Mouse (Mus musculus) bone marrow macrophage, adult 2 months (primary cell): ENCODE results near the gene Oxct2a. TPM values are rescaled to one million over a fixed set of nuclear protein-coding genes. Genes with fewer than 3 reads are reported as not detected.
A peak's percentile ranks its signal among the peaks of the same experiment; 100 is the strongest.
"Not testable (repeated sequence)": the region's sequence is repeated elsewhere in the genome, so short reads cannot be mapped to it uniquely, and the experiment has no call there.

Experiments used
- H3K27ac ChIP-seq: 2 replicates; pipeline ENCODE4 v1.5.1; 2012; ENCODE audit warnings: low read depth, low read length; ENCODE audit not compliant: insufficient read depth
- H3K4me1 ChIP-seq: 2 replicates; pipeline ENCODE4 v1.6.1; 2012; ENCODE audit warnings: low read length; ENCODE audit not compliant: control insufficient read depth, insufficient read depth
- H3K4me3 ChIP-seq: 2 replicates; pipeline ENCODE4 v1.5.1; 2012; ENCODE audit warnings: mild to moderate bottlenecking, low read length, moderate library complexity; ENCODE audit not compliant: insufficient read depth
- CTCF ChIP-seq: IDR thresholded peaks from 2 replicates; pipeline ENCODE4 v1.5.1; 2012; ENCODE audit warnings: low read depth, mild to moderate bottlenecking, low read length, moderate library complexity
- POLR2A ChIP-seq: IDR thresholded peaks from 2 replicates; pipeline ENCODE4 v1.6.1; 2012; ENCODE audit warnings: mild to moderate bottlenecking, low read depth, low read length, borderline replicate concordance
- polyA plus RNA-seq: library from polyadenylated mRNA; stranded (reverse); fragments of >200 nt; gene quantifications from 2 replicates; pipeline ENCODE4 v1.2.4, GENCODE M21; 2012; ENCODE audit not compliant: missing spikeins, insufficient read depth, insufficient read length

Oxct2a gene
- polyA plus RNA-seq, 1 experiment: not detected

- no peaks in the 10 kb centered on the region for H3K4me1 ChIP-seq
- TF ChIP-seq POLR2A: no peak
- TF ChIP-seq CTCF: no peak
- H3K4me3 ChIP-seq: no peak overlapping the region
- H3K27ac ChIP-seq: no peak overlapping the region
Measured at GRCm38 (mm10) chr4:123295516-123296147, 27.8 kb downstream of the Oxct2a start.

GRCm38 (mm10) chr4:123295026-123295425 lies 28.4 kb downstream of the Oxct2a start:
- not testable (repeated sequence) for H3K27ac ChIP-seq, H3K4me1 ChIP-seq, H3K4me3 ChIP-seq

GRCm38 (mm10) chr4:123293661-123294443 lies 29.6 kb downstream of the Oxct2a start:
- Histone ChIP-seq H3K27ac (no peak overlapping the region), H3K4me1 (no peaks in the 10 kb centered on the region), H3K4me3 (no peak overlapping the region)
- TF ChIP-seq CTCF (no peak), POLR2A (no peak)

- TF ChIP-seq POLR2A (no peak), CTCF (no peak)
- Histone ChIP-seq H3K27ac (no peak overlapping the region), H3K4me1 (no peaks in the 10 kb centered on the region), H3K4me3 (no peak overlapping the region)
Measured at GRCm38 (mm10) chr4:123292989-123293388, 30.4 kb downstream of the Oxct2a start.

- Histone ChIP-seq H3K4me1 (no peaks in the 10 kb centered on the region), H3K4me3 (no peak overlapping the region), H3K27ac (no peak overlapping the region)
- TF ChIP-seq CTCF (no peak), POLR2A (no peak)
Measured at GRCm38 (mm10) chr4:123292390-123292789, 31.0 kb downstream of the Oxct2a start.

- H3K4me1 ChIP-seq: peaks cover 12% of the 10 kb centered on the region
- no peak overlapping the region for H3K4me3 ChIP-seq
- TF ChIP-seq POLR2A (no peak), CTCF (no peak)
- no peak overlapping the region for H3K27ac ChIP-seq
Measured at GRCm38 (mm10) chr4:123289038-123289437, 34.4 kb downstream of the Oxct2a start.

GRCm38 (mm10) chr4:123286790-123287189 lies 36.6 kb downstream of the Oxct2a start:
- H3K27ac ChIP-seq: no peak overlapping the region
- no peak overlapping the region for H3K4me3 ChIP-seq
- no peak for TF ChIP-seq POLR2A
- TF ChIP-seq CTCF: no peak
- peaks cover 12% of the 10 kb centered on the region for H3K4me1 ChIP-seq

GRCm38 (mm10) chr4:123284731-123285624 lies 38.5 kb downstream of the Oxct2a start:
- Histone ChIP-seq H3K27ac (no peak overlapping the region), H3K4me1 (peaks cover 12% of the 10 kb centered on the region), H3K4me3 (peak overlapping the region; percentile 98)
- TF ChIP-seq CTCF: no peak
- TF ChIP-seq POLR2A: no peak

GRCm38 (mm10) chr4:123283675-123284064 lies 39.8 kb downstream of the Oxct2a start:
- peaks cover 12% of the 10 kb centered on the region for H3K4me1 ChIP-seq
- not testable (repeated sequence) for H3K27ac ChIP-seq
- H3K4me3 ChIP-seq: peak overlapping the region; percentile 98

GRCm38 (mm10) chr4:123282915-123283674 lies 40.3 kb downstream of the Oxct2a start:
- Histone ChIP-seq H3K4me1 (peaks cover 12% of the 10 kb centered on the region), H3K27ac (peak overlapping the region; percentile 79), H3K4me3 (peak overlapping the region; percentile 98)
